Mouse (Mus musculus) midbrain, embryonic 11.5 days (tissue): ENCODE measurements at regions not wholly inside any gene's neighbourhood (a gene's known extent, or its start where the extent isn't known, plus 50 kb on each side); places are given as distances from the start of the nearest gene placed in this dataset.

Experiments used
- ATAC-seq: fragments of 200-750 bp; cut with Nextera tagmentation; 2 replicates; pipeline ENCODE4 v1.8.0; 2017; ENCODE audit warnings: moderate TSS enrichment, moderate library complexity; ENCODE audit not compliant: low FRiP score
- DNase-seq: peaks from one replicate; pipeline ENCODE4 v3.0.0; 2015; ENCODE audit warnings: low spot score; ENCODE audit errors: missing footprints
- H3K27ac ChIP-seq: fragments of 300-500 bp; sonication (generic); 2 replicates; pipeline ENCODE4 v1.5.1; 2014; ENCODE audit warnings: low read depth, low read length
- H3K27me3 ChIP-seq: fragments of 300-500 bp; sonication (generic); 2 replicates; pipeline ENCODE4 v1.6.1; 2014; ENCODE audit warnings: mild to moderate bottlenecking, low read length, moderate library complexity, mixed read lengths; ENCODE audit not compliant: control insufficient read depth, insufficient read depth
- H3K36me3 ChIP-seq: fragments of 300-500 bp; sonication (generic); 2 replicates; pipeline ENCODE4 v1.6.1; 2014; ENCODE audit warnings: mild to moderate bottlenecking, low read length, moderate library complexity, mixed read lengths; ENCODE audit not compliant: control insufficient read depth, insufficient read depth
- H3K4me1 ChIP-seq: fragments of 300-500 bp; sonication (generic); 2 replicates; pipeline ENCODE4 v1.6.1; 2014; ENCODE audit warnings: low read length; ENCODE audit not compliant: control insufficient read depth, insufficient read depth
- H3K4me2 ChIP-seq: fragments of 300-500 bp; sonication (generic); 2 replicates; pipeline ENCODE4 v1.6.1; 2014; ENCODE audit warnings: mild to moderate bottlenecking, moderate library complexity
- H3K4me3 ChIP-seq: fragments of 300-500 bp; sonication (generic); 2 replicates; pipeline ENCODE4 v1.5.1; 2014; ENCODE audit warnings: low read depth, low read length
- H3K9ac ChIP-seq: fragments of 300-500 bp; sonication (generic); 2 replicates; pipeline ENCODE4 v1.6.1; 2014; ENCODE audit warnings: low read length
- H3K9me3 ChIP-seq: fragments of 300-500 bp; sonication (generic); 2 replicates; pipeline ENCODE4 v1.6.1; 2016; ENCODE audit warnings: low read length; ENCODE audit not compliant: control insufficient read depth
- WGBS: fragments of 180-500 bp; shearing (Covaris S2); extraction: QIAGEN DNeasy Blood & Tissue Kit; methylation state at CpG from one replicate; pipeline ENCODE4 v1.1.7; 2014; 5-methylcytosine and 5-hydroxymethylcytosine counted together

- no peak for ATAC-seq
Measured at GRCm38 (mm10) chr4:93552489-93553160, 217.3 kb upstream of the Tusc1 start.

GRCm38 (mm10) chr4:93551086-93551485 lies 215.8 kb upstream of the Tusc1 start:
- DNase-seq (no peak), ATAC-seq (no peak)
- Histone ChIP-seq H3K27me3 (no peaks in the 10 kb centered on the region), H3K4me1 (no peaks in the 10 kb centered on the region), H3K27ac (no peak overlapping the region), H3K4me2 (no peak overlapping the region), H3K9me3 (no peaks in the 10 kb centered on the region), H3K4me3 (no peak overlapping the region), H3K9ac (no peak overlapping the region), H3K36me3 (no peaks in the 10 kb centered on the region)

More at GRCm38 (mm10) chr4:93552489-93553160, 217.3 kb upstream of the Tusc1 start:
- H3K4me3 ChIP-seq = no peak overlapping the region
- DNase-seq = no peak
- WGBS = 88% methylated on average over 4 of the region's 4 CpGs
- H3K27ac ChIP-seq = no peak overlapping the region
- no peak overlapping the region for H3K4me2 ChIP-seq
- H3K9me3 ChIP-seq = no peaks in the 10 kb centered on the region
- H3K4me1 ChIP-seq = no peaks in the 10 kb centered on the region
- no peaks in the 10 kb centered on the region for H3K27me3 ChIP-seq
- H3K9ac ChIP-seq = no peak overlapping the region
- no peaks in the 10 kb centered on the region for H3K36me3 ChIP-seq

GRCm38 (mm10) chr4:93540588-93540987 lies 205.3 kb upstream of the Tusc1 start:
- ATAC-seq (no peak), DNase-seq (no peak)
- WGBS = 81% methylated on average over 4 of the region's 4 CpGs
- H3K27ac ChIP-seq = no peak overlapping the region
- no peaks in the 10 kb centered on the region for H3K27me3 ChIP-seq
- H3K4me3 ChIP-seq = no peak overlapping the region
- no peak overlapping the region for H3K9ac ChIP-seq
- no peaks in the 10 kb centered on the region for H3K4me1 ChIP-seq
- no peak overlapping the region for H3K4me2 ChIP-seq
- H3K36me3 ChIP-seq = no peaks in the 10 kb centered on the region
- no peaks in the 10 kb centered on the region for H3K9me3 ChIP-seq

GRCm38 (mm10) chr4:93527382-93527781 lies 192.1 kb upstream of the Tusc1 start:
- Histone ChIP-seq H3K4me3 (no peak overlapping the region), H3K9me3 (no peaks in the 10 kb centered on the region), H3K36me3 (no peaks in the 10 kb centered on the region), H3K27me3 (no peaks in the 10 kb centered on the region), H3K4me2 (no peak overlapping the region), H3K27ac (no peak overlapping the region), H3K9ac (no peak overlapping the region), H3K4me1 (no peaks in the 10 kb centered on the region)
- DNase-seq (no peak), ATAC-seq (no peak)
- WGBS = 78% methylated on average over 2 of the region's 2 CpGs

- Histone ChIP-seq H3K36me3 (no peaks in the 10 kb centered on the region), H3K9ac (no peak overlapping the region), H3K27ac (no peak overlapping the region), H3K4me3 (no peak overlapping the region), H3K9me3 (no peaks in the 10 kb centered on the region), H3K27me3 (no peaks in the 10 kb centered on the region), H3K4me1 (no peaks in the 10 kb centered on the region), H3K4me2 (no peak overlapping the region)
- DNase-seq (no peak), ATAC-seq (no peak)
- WGBS = 89% methylated on average over 5 of the region's 5 CpGs
Measured at GRCm38 (mm10) chr4:93520454-93521100, 185.3 kb upstream of the Tusc1 start.

GRCm38 (mm10) chr4:93518925-93519324 lies 183.6 kb upstream of the Tusc1 start:
- no peaks in the 10 kb centered on the region for H3K27me3 ChIP-seq
- no peak overlapping the region for H3K9ac ChIP-seq
- ATAC-seq (no peak), DNase-seq (no peak)
- H3K4me3 ChIP-seq = no peak overlapping the region
- no peaks in the 10 kb centered on the region for H3K4me1 ChIP-seq
- no peak overlapping the region for H3K27ac ChIP-seq
- H3K4me2 ChIP-seq = no peak overlapping the region
- WGBS = 85% methylated on average over 5 of the region's 5 CpGs
- no peaks in the 10 kb centered on the region for H3K9me3 ChIP-seq
- no peaks in the 10 kb centered on the region for H3K36me3 ChIP-seq

GRCm38 (mm10) chr4:93510771-93511170 lies 175.5 kb upstream of the Tusc1 start:
- WGBS = 30% methylated on average over 1 of the region's 1 CpGs
- H3K4me1 ChIP-seq = no peaks in the 10 kb centered on the region
- no peaks in the 10 kb centered on the region for H3K27me3 ChIP-seq
- H3K9me3 ChIP-seq = no peaks in the 10 kb centered on the region
- H3K4me2 ChIP-seq = no peak overlapping the region
- no peaks in the 10 kb centered on the region for H3K36me3 ChIP-seq
- ATAC-seq = no peak
- no peak overlapping the region for H3K27ac ChIP-seq
- no peak overlapping the region for H3K9ac ChIP-seq
- DNase-seq = no peak
- no peak overlapping the region for H3K4me3 ChIP-seq

GRCm38 (mm10) chr4:93496871-93497270 lies 161.6 kb upstream of the Tusc1 start:
- no peak overlapping the region for H3K9ac ChIP-seq
- DNase-seq (no peak), ATAC-seq (no peak)
- H3K27ac ChIP-seq = no peak overlapping the region
- no peak overlapping the region for H3K4me2 ChIP-seq
- no peaks in the 10 kb centered on the region for H3K27me3 ChIP-seq
- no peaks in the 10 kb centered on the region for H3K4me1 ChIP-seq
- no peaks in the 10 kb centered on the region for H3K9me3 ChIP-seq
- H3K4me3 ChIP-seq = no peak overlapping the region
- no peaks in the 10 kb centered on the region for H3K36me3 ChIP-seq
- 82% methylated on average over 2 of the region's 2 CpGs for WGBS

GRCm38 (mm10) chr4:93494319-93494718 lies 159.0 kb upstream of the Tusc1 start:
- H3K9ac ChIP-seq = no peak overlapping the region
- 92% methylated on average over 4 of the region's 4 CpGs for WGBS

More at GRCm38 (mm10) chr4:93494319-93494718, 159.0 kb upstream of the Tusc1 start:
- no peak for DNase-seq
- Histone ChIP-seq H3K4me2 (no peak overlapping the region), H3K9me3 (no peaks in the 10 kb centered on the region), H3K27ac (no peak overlapping the region), H3K4me3 (no peak overlapping the region), H3K4me1 (no peaks in the 10 kb centered on the region), H3K36me3 (no peaks in the 10 kb centered on the region), H3K27me3 (no peaks in the 10 kb centered on the region)
- ATAC-seq = no peak
